Mouse (Mus musculus) liver, postnatal 0 days (tissue): ENCODE measurements around the gene Cry2.

Experiments used
- CTCF ChIP-seq: sonication (generic); IDR thresholded peaks from 2 replicates; pipeline ENCODE4 v1.5.1; 2016; ENCODE audit warnings: antibody characterized with exemption, low read depth
- EP300 ChIP-seq: IDR thresholded peaks from 2 replicates; pipeline ENCODE4 v1.6.1; 2016; ENCODE audit warnings: antibody characterized with exemption, low read depth, mild to moderate bottlenecking

GRCm38 (mm10) chr2:92365568-92365967 is 68.3 kb downstream of the Cry2 start:
- TF ChIP-seq CTCF (no peak), EP300 (no peak)
